Mouse (Mus musculus): ENCODE measurements around the gene Tsr3. TPM values are rescaled to one million over a fixed set of nuclear protein-coding genes. Genes with fewer than 3 reads are reported as not detected.
"Not testable (repeated sequence)": the region's sequence is repeated elsewhere in the genome, so short reads cannot be mapped to it uniquely, and the experiment has no call there.

Tsr3 gene
- 10 to 100 TPM; 17.2 to 18.1 TPM for total RNA-seq (2021)
- long read RNA-seq, experiment 1, transcript Tsr3-201 (6 exons, 1,192 nt), result major isoform, 25 of 50 reads
- long read RNA-seq, experiment 1, partial matches to known transcripts, result 7 of 50 reads
- long read RNA-seq, experiment 1, other reads (novel, unspliced or antisense), result 18 of 50 reads
- long read RNA-seq, experiment 2, transcript Tsr3-201 (6 exons, 1,192 nt), result major isoform, 33 of 51 reads
- long read RNA-seq, experiment 2, partial matches to known transcripts, result 3 of 51 reads
- long read RNA-seq, experiment 2, other reads (novel, unspliced or antisense), result 15 of 51 reads

GRCm38 (mm10) chr17:25239695-25240636 lies at the start of gene Tsr3, which contains the start of gene Gnptg:
Gene Tsr3, plus strand, starts transcription at chr17:25240170.
Gene Gnptg, minus strand, starts transcription at chr17:25240124.
- DNase-seq, result peak; percentile 77

- no peak for DNase-seq
Measured at GRCm38 (mm10) chr17:25202401-25202800, 37.6 kb upstream of the Tsr3 start.

GRCm38 (mm10) chr17:25210006-25210405 lies 30.0 kb upstream of the Tsr3 start:
- DNase-seq, result no peak

- peak; percentile 60 for DNase-seq
Measured at GRCm38 (mm10) chr17:25210680-25211466, 29.1 kb upstream of the Tsr3 start.

GRCm38 (mm10) chr17:25211705-25212104 lies 28.3 kb upstream of the Tsr3 start:
- DNase-seq, result no peak

GRCm38 (mm10) chr17:25215431-25215830 lies 24.5 kb upstream of the Tsr3 start:
- DNase-seq, result no peak

- DNase-seq, result no peak
Measured at GRCm38 (mm10) chr17:25218967-25219366, 21.0 kb upstream of the Tsr3 start.

GRCm38 (mm10) chr17:25219492-25220295 lies 20.3 kb upstream of the Tsr3 start:
- no peak for DNase-seq

GRCm38 (mm10) chr17:25220746-25221145 lies 19.2 kb upstream of the Tsr3 start:
- no peak for DNase-seq

- DNase-seq, result no peak
Measured at GRCm38 (mm10) chr17:25221821-25222503, 18.0 kb upstream of the Tsr3 start.

- not testable (repeated sequence) for DNase-seq
Measured at GRCm38 (mm10) chr17:25222504-25222940, 17.4 kb upstream of the Tsr3 start.

- DNase-seq, result no peak
Measured at GRCm38 (mm10) chr17:25222951-25223601, 16.9 kb upstream of the Tsr3 start.

GRCm38 (mm10) chr17:25224586-25225222 lies 15.3 kb upstream of the Tsr3 start:
- DNase-seq, result no peak

GRCm38 (mm10) chr17:25225659-25226058 lies 14.3 kb upstream of the Tsr3 start:
- DNase-seq, result no peak

- no peak for DNase-seq
Measured at GRCm38 (mm10) chr17:25227991-25228390, 12.0 kb upstream of the Tsr3 start.

- not testable (repeated sequence) for DNase-seq
Measured at GRCm38 (mm10) chr17:25230014-25230655, 9.8 kb upstream of the Tsr3 start.

GRCm38 (mm10) chr17:25230700-25231099 lies 9.3 kb upstream of the Tsr3 start:
- no peak for DNase-seq

- DNase-seq, result not testable (repeated sequence)
Measured at GRCm38 (mm10) chr17:25231621-25232020, 8.3 kb upstream of the Tsr3 start.

GRCm38 (mm10) chr17:25235635-25236034 lies 4.3 kb upstream of the Tsr3 start:
- no peak for DNase-seq

Data from gastrocnemius, postnatal 25 days (tissue).